Mouse (Mus musculus) heart, embryonic 13.5 days (tissue): ENCODE measurements at regions not wholly inside any gene's neighbourhood (a gene's known extent, or its start where the extent isn't known, plus 50 kb on each side); places are given as distances from the start of the nearest gene placed in this dataset.

ENCODE experiments used
- ATAC-seq: fragments of 200-750 bp; cut with Nextera tagmentation; 2 replicates; pipeline ENCODE4 v1.8.0; 2017; ENCODE audit warnings: moderate TSS enrichment; ENCODE audit not compliant: insufficient number of reproducible peaks, low FRiP score, low TSS enrichment; ENCODE audit errors: extremely low read depth
- H3K27ac ChIP-seq: fragments of 300-500 bp; sonication (generic); replicated peaks from 2 replicates; pipeline ENCODE4 v1.5.1; 2015; ENCODE audit warnings: moderate library complexity, mild to moderate bottlenecking, inconsistent platforms
- H3K27me3 ChIP-seq: fragments of 300-500 bp; sonication (generic); replicated peaks from 2 replicates; pipeline ENCODE4 v1.6.1; 2015; ENCODE audit warnings: mild to moderate bottlenecking, inconsistent platforms
- H3K36me3 ChIP-seq: fragments of 300-500 bp; sonication (generic); 2 replicates; pipeline ENCODE4 v1.6.1; 2015; ENCODE audit warnings: mild to moderate bottlenecking, inconsistent platforms
- H3K4me1 ChIP-seq: fragments of 300-500 bp; sonication (generic); 2 replicates; pipeline ENCODE4 v1.6.1; 2015; ENCODE audit warnings: inconsistent platforms
- H3K4me2 ChIP-seq: fragments of 300-500 bp; sonication (generic); 2 replicates; pipeline ENCODE4 v1.6.1; 2015; ENCODE audit warnings: inconsistent platforms, mild to moderate bottlenecking, moderate library complexity
- H3K4me3 ChIP-seq: fragments of 300-500 bp; sonication (generic); 2 replicates; pipeline ENCODE4 v1.5.1; 2015; ENCODE audit warnings: moderate library complexity, mild to moderate bottlenecking, inconsistent platforms
- H3K9ac ChIP-seq: fragments of 300-500 bp; sonication (generic); 2 replicates; pipeline ENCODE4 v1.6.1; 2015; ENCODE audit warnings: inconsistent platforms, mild to moderate bottlenecking, moderate library complexity
- H3K9me3 ChIP-seq: fragments of 300-500 bp; sonication (generic); 2 replicates; pipeline ENCODE4 v1.6.1; 2016; ENCODE audit warnings: inconsistent platforms
- WGBS: fragments of 180-500 bp; shearing (Covaris S2); methylation state at CpG from one replicate; pipeline ENCODE4 v1.1.7; 2015; ENCODE audit warnings: mixed read lengths; 5-methylcytosine and 5-hydroxymethylcytosine counted together

DNA sequence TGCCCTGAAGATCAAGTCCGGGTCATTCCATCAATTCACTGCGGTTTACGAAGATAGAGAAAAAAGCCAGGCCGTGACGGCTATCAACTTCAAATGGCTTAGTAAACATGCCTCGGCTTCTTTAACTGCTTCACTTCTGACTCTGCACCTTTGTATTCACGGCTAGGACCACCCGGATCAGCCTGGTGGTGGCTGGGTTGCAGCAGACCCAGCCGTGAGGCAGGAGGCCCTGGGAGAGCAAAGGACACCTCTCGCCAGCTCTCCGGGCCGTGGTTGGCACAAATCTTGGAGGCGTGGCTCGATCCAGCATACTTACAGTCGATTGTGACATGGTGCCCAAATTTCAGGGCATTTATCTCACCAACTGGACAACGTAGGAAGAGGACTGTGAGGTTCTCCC is 187.5 kb downstream of the Gpat3 start:
- Histone ChIP-seq H3K27ac (no peak overlapping the region), H3K27me3 (no peaks in the 10 kb centered on the region)
- 75% methylated on average over 16 of the region's 16 CpGs for WGBS

DNA sequence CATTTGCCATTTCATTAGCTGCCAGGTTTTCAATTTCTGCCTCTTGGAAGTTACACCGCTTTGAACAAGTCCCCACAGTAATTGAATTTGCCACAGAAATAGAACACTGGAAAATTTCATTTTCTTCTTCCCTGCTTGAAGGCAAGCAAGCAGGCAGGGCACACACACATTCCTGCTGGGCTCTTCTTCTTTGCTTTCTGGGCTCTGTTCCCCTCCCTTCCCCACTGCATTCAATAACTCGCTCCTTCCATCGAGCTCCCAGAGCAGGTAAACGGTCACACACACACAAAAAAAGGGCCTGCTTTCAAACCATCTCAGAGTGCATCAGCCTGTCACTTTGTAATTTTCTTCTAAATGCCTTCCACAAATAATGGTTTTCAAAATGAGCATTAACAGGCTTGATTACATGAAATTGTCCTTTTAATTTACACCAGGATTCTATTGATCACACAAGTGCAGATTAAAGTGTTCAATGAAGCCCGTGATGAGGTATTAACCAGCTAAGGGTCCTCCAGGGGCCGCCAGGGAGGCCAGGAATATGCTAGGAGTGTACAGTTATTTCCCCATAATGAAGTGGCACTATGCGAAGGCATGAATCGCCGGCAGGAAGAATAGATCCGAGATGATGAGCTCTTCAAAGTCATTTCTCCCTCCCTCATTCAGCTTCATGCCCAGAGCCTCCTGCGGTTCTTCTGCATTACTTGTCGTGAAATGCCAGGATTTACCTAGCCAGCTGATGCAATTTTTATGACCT is 186.8 kb downstream of the Gpat3 start:
- H3K9me3 ChIP-seq: no peaks in the 10 kb centered on the region
- no peaks in the 10 kb centered on the region for H3K27me3 ChIP-seq
- no peak overlapping the region for H3K4me3 ChIP-seq
- no peaks in the 10 kb centered on the region for H3K4me1 ChIP-seq
- no peak overlapping the region for H3K9ac ChIP-seq
- WGBS: 77% methylated on average over 12 of the region's 12 CpGs
- H3K36me3 ChIP-seq: no peaks in the 10 kb centered on the region
- no peak overlapping the region for H3K27ac ChIP-seq
- H3K4me2 ChIP-seq: no peak overlapping the region
- ATAC-seq: no peak

More for the DNA sequence above, 187.5 kb downstream of the Gpat3 start:
- Histone ChIP-seq H3K9me3 (no peaks in the 10 kb centered on the region), H3K36me3 (no peaks in the 10 kb centered on the region), H3K4me2 (no peak overlapping the region), H3K4me1 (no peaks in the 10 kb centered on the region), H3K4me3 (no peak overlapping the region), H3K9ac (no peak overlapping the region)
- no peak for ATAC-seq

DNA sequence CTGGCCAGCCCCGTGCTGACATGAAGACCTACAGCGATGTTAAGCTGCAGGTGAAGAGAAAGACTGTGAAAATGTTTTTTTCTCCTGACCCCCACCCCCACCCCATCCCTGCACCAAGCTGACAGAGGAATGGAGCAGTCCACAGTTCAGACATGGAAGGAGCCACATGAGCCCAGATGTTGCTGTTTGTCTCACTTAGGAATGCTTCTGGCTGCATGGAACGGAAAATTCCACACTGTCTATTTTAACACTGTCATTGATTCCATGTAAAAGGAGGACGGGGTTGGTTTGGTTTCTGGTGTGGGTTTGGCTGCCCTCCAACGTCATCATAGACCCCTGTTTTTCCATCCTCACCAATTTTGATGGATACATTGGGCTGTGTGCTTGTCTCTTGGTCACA is 179.3 kb downstream of the Gpat3 start:
- Histone ChIP-seq H3K27me3 (no peaks in the 10 kb centered on the region), H3K4me2 (no peak overlapping the region), H3K36me3 (no peaks in the 10 kb centered on the region), H3K27ac (no peak overlapping the region), H3K4me1 (peaks cover 14% of the 10 kb centered on the region), H3K4me3 (no peak overlapping the region), H3K9ac (no peak overlapping the region), H3K9me3 (no peaks in the 10 kb centered on the region)
- ATAC-seq: no peak
- WGBS: 58% methylated on average over 5 of the region's 5 CpGs

DNA sequence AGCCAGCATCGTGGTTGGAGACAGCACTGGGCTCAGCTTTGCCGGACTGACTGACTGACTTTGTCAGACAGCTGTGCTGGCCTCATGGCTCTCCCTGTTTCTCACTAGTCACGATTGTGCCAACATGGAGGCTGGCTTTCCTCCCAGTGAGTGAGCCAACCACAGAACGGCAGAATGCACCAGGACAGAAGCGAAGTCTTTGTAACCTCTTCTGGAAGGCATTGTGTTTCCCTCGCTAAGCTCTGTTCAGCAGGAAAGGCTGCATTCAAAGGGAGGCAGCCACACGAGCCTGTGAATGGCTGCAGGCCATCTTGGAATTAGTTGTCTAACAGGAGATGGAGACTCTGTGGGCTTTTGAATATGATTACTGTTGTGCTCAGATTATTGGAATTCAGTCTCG is 178.3 kb downstream of the Gpat3 start:
- Histone ChIP-seq H3K27me3 (no peaks in the 10 kb centered on the region), H3K4me1 (peaks cover 14% of the 10 kb centered on the region), H3K36me3 (no peaks in the 10 kb centered on the region), H3K4me3 (no peak overlapping the region), H3K27ac (no peak overlapping the region), H3K9me3 (no peaks in the 10 kb centered on the region), H3K9ac (no peak overlapping the region), H3K4me2 (no peak overlapping the region)
- 76% methylated on average over 8 of the region's 8 CpGs for WGBS
- no peak for ATAC-seq

DNA sequence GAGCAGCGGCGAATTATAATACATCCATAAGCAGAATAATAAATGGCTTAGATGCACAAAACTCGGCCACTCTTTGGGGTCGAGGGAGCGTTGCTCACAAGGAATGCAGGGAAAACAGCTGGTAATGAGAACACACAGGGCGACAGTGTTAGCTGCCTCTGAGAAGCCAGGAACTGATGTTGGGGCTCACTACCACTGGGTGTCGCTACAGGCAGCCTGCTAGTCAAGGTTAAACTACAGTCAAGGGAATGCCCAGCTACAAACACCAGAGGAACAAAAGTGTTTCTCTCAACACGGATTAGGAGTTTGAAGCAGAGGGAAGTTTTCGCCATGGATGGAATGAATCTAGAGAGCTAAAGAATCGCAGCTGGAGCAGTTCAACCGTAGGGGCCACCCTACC is 175.3 kb downstream of the Gpat3 start:
- H3K27me3 ChIP-seq: no peaks in the 10 kb centered on the region
- no peak; the same call in 1 of the 2 replicates for ATAC-seq
- 7% methylated on average over 11 of the region's 11 CpGs for WGBS
- H3K4me1 ChIP-seq: peaks cover 14% of the 10 kb centered on the region
- no peak overlapping the region for H3K27ac ChIP-seq
- H3K9ac ChIP-seq: 0 out of 2 replicates have a peak overlapping the region, but pooled peaks have one; percentile 40
- H3K4me3 ChIP-seq: no peak overlapping the region
- H3K4me2 ChIP-seq: peak overlapping the region; percentile 49
- no peaks in the 10 kb centered on the region for H3K36me3 ChIP-seq
- H3K9me3 ChIP-seq: no peaks in the 10 kb centered on the region

DNA sequence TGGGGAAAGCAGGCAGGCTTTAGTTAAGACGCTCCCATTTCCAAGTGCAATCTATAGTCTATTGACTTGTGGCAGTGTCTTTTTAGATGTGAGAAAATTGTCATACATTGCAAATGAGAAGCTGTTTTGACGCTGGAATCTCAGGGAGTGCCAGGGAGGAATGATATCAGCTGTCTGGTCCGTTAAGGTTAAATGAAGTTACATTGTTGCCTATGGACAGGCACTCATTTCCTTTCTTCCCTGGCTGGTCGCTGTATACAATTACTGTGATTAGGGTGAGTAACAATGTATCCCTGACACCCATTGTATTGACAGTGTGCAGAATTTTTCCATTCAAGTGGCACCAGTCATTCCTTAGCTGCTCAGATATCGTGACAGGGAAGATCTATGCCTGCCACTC is 168.3 kb downstream of the Gpat3 start:
- Histone ChIP-seq H3K4me1 (no peaks in the 10 kb centered on the region), H3K9ac (no peak overlapping the region), H3K27me3 (no peaks in the 10 kb centered on the region), H3K36me3 (no peaks in the 10 kb centered on the region), H3K27ac (no peak overlapping the region), H3K9me3 (no peaks in the 10 kb centered on the region), H3K4me2 (no peak overlapping the region), H3K4me3 (no peak overlapping the region)
- ATAC-seq: no peak
- 55% methylated on average over 5 of the region's 5 CpGs for WGBS

DNA sequence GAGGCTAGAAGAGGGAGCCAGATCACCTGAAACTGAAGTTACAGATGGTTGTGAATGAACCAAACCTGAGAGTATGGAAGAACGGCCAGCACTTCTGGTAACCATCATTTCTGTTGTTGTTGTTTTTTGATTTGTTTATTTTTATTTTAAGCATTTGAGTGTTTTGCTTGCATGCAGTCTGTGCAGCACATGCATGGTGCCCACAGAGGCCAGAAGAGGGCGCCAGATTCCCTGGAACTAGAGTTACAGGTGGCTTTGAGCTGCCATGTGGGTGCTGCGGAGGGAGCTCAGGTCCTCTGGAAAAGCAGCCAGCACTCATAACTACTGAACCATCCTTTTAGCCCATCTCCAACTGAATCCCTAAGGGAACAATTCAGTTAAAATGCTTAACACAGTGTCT is 159.7 kb downstream of the Gpat3 start:
- Histone ChIP-seq H3K27ac (no peak overlapping the region), H3K4me1 (no peaks in the 10 kb centered on the region; the same call in 1 of the 2 replicates), H3K9ac (no peak overlapping the region), H3K27me3 (no peaks in the 10 kb centered on the region), H3K36me3 (no peaks in the 10 kb centered on the region), H3K4me2 (no peak overlapping the region), H3K9me3 (0 out of 2 replicates have a peak, but pooled peaks cover 2% of the 10 kb centered on the region), H3K4me3 (no peak overlapping the region)
- WGBS: 55% methylated on average over 3 of the region's 3 CpGs
- ATAC-seq: no peak

DNA sequence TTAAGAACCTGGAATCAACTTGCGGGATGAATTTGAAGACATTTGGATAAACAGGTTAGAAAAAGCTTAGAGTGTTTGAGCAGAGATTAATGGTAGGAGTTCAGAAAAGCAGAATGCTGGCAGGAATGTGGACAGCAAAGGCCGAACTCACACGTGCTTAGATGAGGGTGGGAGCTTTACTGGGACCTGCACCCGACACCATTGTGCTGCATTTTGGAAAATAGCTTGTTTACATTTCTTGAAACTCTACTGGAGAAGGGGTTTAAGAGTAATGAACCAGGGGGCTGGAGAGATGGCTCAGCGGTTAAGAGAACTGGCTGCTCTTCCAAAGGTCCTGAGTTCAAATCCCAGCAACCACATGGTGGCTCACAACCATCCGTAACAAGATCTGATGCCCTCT is 154.9 kb downstream of the Gpat3 start:
- Histone ChIP-seq H3K27ac (no peak overlapping the region), H3K4me1 (peaks cover 11% of the 10 kb centered on the region), H3K9ac (no peak overlapping the region), H3K36me3 (no peaks in the 10 kb centered on the region), H3K27me3 (no peaks in the 10 kb centered on the region), H3K4me3 (no peak overlapping the region), H3K9me3 (no peaks in the 10 kb centered on the region), H3K4me2 (no peak overlapping the region)
- no peak for ATAC-seq
- 78% methylated on average over 6 of the region's 6 CpGs for WGBS

DNA sequence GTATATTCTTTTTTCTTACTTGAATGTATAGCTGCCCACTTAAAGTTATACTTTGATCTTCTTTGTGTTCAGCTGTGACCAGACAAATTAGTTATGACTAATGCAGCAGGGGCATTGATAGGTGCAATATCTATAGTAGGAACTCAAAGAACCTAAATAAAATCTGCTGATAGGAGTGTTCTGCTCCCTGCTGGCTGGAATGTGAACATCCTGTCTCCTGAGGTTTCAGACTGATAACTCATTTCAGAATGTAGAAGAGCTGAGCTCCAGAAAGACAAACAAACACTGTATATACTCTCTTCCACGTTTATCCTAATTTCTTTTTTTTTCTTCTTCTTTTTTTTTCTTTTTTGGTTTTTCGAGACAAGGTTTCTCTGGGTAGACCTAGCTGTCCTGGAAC is 146.9 kb downstream of the Gpat3 start:
- Histone ChIP-seq H3K4me3 (no peak overlapping the region), H3K36me3 (no peaks in the 10 kb centered on the region), H3K4me1 (no peaks in the 10 kb centered on the region), H3K27ac (no peak overlapping the region), H3K4me2 (no peak overlapping the region), H3K27me3 (no peaks in the 10 kb centered on the region), H3K9ac (no peak overlapping the region), H3K9me3 (no peaks in the 10 kb centered on the region)
- WGBS: 60% methylated on average over 2 of the region's 2 CpGs
- no peak for ATAC-seq

DNA sequence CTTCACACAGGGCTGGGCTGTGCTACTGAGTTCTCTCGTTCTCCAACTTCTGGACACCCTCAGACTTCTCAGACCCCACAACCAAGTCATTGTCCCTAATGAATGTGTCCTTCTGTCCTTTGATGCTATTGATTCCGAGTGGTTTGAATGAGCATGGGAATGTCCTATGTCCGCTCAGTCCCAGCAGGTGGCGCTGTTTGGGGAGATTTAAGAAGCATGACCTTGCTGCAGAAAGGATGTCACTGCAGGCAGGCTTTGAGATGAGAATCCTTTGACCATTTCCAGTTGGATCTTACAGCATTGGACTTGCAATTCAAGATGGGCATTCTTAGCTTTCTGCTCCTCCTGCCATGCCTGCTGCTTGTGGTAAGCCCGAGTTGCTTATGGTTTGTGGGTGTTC is 146.1 kb downstream of the Gpat3 start:
- ATAC-seq: no peak; the same call in 1 of the 2 replicates
- Histone ChIP-seq H3K27me3 (no peaks in the 10 kb centered on the region), H3K4me1 (no peaks in the 10 kb centered on the region), H3K4me2 (no peak overlapping the region), H3K36me3 (no peaks in the 10 kb centered on the region), H3K27ac (no peak overlapping the region), H3K9ac (no peak overlapping the region), H3K9me3 (no peaks in the 10 kb centered on the region), H3K4me3 (no peak overlapping the region)
- 23% methylated on average over 5 of the region's 5 CpGs for WGBS

DNA sequence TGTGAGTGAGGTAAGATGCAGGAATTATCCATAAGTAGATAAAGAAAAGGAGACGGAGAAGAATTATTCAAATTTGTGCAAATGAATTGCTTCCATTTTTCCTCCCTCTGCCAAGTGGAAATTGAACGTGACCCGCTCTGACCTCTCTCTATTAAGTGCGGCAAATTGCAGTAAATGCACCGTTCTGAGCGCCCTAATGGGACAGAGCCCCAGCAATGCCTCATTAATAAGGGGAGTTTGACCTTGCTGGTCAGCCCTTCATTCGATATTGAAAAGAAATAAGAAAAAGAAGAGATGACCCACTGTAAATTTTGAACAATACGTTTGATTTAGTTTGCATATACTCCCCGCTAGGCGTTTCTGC is 137.0 kb downstream of the Gpat3 start:
- Histone ChIP-seq H3K4me3 (no peak overlapping the region), H3K27me3 (no peaks in the 10 kb centered on the region), H3K36me3 (no peaks in the 10 kb centered on the region), H3K4me2 (no peak overlapping the region), H3K27ac (no peak overlapping the region), H3K9me3 (no peaks in the 10 kb centered on the region), H3K9ac (no peak overlapping the region), H3K4me1 (no peaks in the 10 kb centered on the region)
- no peak for ATAC-seq
- 80% methylated on average over 10 of the region's 10 CpGs for WGBS

DNA sequence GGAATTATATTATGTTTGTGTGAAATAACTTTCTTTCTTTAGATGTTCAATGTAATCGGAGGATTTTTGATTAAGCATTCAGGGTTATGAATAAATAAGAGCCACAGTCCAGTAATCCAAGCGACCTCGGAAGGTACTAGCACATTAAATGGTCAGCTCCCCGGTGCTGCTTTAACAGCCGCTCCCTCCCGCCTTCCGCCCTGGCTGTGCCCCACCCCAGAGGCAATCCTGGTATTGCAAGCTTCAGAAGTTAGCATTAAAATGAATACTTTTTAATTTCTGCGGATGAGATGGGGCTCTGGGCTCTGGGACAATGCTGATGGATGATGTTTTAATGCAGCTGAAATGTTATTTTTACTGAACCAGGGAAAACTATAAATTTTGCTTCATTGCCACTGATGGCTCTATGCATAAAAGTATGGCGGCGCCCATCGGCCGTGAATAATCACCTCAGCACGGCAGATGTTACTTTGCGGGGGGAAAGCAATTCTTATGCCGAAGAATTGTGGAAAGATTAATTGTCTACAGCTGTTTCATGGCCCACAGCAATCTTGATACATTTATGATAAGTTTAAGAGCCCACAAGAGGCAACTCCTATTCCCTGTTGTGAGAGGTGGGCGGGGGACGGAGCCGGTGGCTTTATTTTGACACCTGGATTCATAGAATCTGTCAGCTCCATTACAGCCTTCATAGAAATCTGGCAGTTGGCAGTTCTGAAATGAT is 136.5 kb downstream of the Gpat3 start:
- Histone ChIP-seq H3K9me3 (no peaks in the 10 kb centered on the region), H3K4me3 (no peak overlapping the region), H3K9ac (no peak overlapping the region), H3K27me3 (no peaks in the 10 kb centered on the region), H3K36me3 (no peaks in the 10 kb centered on the region), H3K4me2 (no peak overlapping the region), H3K4me1 (no peaks in the 10 kb centered on the region), H3K27ac (no peak overlapping the region)
- no peak for ATAC-seq
- 81% methylated on average over 18 of the region's 18 CpGs for WGBS
